Mouse (Mus musculus) Patski (cell line): Measurements from ENCODE around the gene A4galt. TPM values are rescaled to one million over a fixed set of nuclear protein-coding genes. Genes with fewer than 3 reads are reported as not detected.

Experiments used
- ATAC-seq: fragments of 100-300 bp; one replicate; pipeline ENCODE4 v1.8.0; 2021
- CTCF ChIA-PET: fragments of 350-600 bp; sonication (Branson Sonifier 250); formaldehyde crosslinking; loops from one replicate; lab custom pipeline; 2022; ENCODE audit warnings: inconsistent platforms; lab: Charles Lee
- POLR2A ChIA-PET: fragments of 350-600 bp; sonication (Branson Sonifier 250); formaldehyde crosslinking; loops from one replicate; lab custom pipeline; 2022; ENCODE audit warnings: antibody characterized with exemption, inconsistent platforms; lab: Charles Lee
- DNase-seq: peaks from one replicate; pipeline ENCODE4 v3.0.0-alpha.2; 2011; ENCODE audit warnings: low read depth, low spot score
- H3K27me3 ChIP-seq: fragments of 371-371 bp; one replicate; pipeline ENCODE4 v1.5.1; 2021
- CTCF ChIP-seq: fragments of 100-300 bp; IDR thresholded peaks from one replicate; pipeline ENCODE4 v1.5.1; 2021
- in situ Hi-C: fragments of 300-500 bp; cut with MboI; formaldehyde crosslinking; loops from 3 replicates; pipeline ENCODE4 v1.11.1; 2018; ENCODE audit warnings: low pct_unique_long_range_greater_than_20kb, mixed read lengths
- polyA plus RNA-seq: library from polyadenylated mRNA; unstranded; gene quantifications from one replicate; pipeline ENCODE4 v1.2.3, GENCODE M21; 2021

A4galt gene
- polyA plus RNA-seq, 1 experiment from 2014 or later: 0.46 TPM

GRCm38 (mm10) chr15:83244371-83244770, 7.2 kb downstream of the A4galt start:
- CTCF ChIA-PET: no interaction called here
- POLR2A ChIA-PET: no interaction called here
- ATAC-seq (no peak), DNase-seq (no peak)
- in situ Hi-C loops: no loop called here
- no peaks in the 10 kb centered on the region for H3K27me3 ChIP-seq
- no peak for TF ChIP-seq CTCF

DNA sequence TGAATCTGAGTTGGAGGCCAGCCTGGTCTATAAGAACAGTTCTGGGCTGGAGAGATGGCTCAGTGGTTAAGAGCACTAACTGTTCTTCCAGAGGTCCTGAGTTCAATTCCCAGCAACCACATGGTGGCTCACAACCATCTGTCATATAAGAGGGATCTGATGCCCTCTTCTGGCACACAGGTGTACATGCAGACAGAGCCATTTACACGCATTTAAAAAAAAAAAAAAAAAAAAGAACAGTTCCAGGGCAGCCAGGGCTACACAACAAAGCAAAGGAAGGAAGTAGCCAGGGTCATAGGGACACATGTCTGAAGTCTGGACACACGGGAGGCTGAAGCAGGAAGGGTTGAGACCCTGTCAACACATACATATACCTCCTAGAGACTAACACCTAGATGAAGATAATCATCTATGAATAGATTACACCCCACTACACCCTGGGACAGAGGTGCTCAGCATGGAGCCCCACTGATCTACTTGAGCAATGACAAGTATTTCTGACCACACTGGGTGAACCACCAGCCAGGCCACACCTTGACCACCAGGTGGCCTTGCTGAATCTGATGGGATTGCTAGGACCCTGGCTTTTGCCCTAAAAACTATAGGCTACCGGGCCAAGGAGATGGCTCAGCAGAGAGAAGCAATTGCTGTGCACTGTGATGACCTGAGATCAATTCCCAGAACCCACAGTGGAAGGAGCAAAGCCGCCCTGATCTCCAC, 9.5 kb downstream of the A4galt start:
- CTCF ChIA-PET: no interaction called here
- H3K27me3 ChIP-seq: no peaks in the 10 kb centered on the region
- POLR2A ChIA-PET: interaction anchor here (1.6 kb wide), 1 partner anchor 9 kb away, joined by 3 read pairs; no protein-coding TSS in a partner anchor
- no peak for ATAC-seq
- in situ Hi-C loops: no loop called here
- no peak for TF ChIP-seq CTCF
- DNase-seq: no peak

DNA sequence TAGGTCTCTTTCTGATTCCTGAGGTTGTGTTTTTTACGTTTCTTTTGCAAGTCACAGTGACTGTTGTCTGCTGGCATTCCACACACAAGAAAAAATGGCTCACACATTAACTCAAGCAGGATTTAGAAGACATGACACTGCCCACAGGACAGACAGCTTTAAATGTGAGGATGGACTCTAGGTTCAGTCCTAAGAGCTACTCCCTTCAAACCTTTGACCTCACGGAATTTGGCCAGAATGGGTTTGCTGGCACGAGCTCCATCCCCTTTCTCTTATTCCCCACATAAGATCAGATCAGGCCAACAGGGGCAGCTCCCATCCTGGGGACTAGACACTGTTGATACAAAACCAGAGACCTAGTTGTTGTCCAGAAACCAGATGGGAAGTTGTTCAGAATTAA, 10.1 kb downstream of the A4galt start:
- in situ Hi-C loops: no loop called here
- H3K27me3 ChIP-seq: no peaks in the 10 kb centered on the region
- POLR2A ChIA-PET: no interaction called here
- DNase-seq (no peak), ATAC-seq (no peak)
- CTCF ChIA-PET: no interaction called here
- TF ChIP-seq CTCF: no peak

GRCm38 (mm10) chr15:83237460-83238243, 13.9 kb downstream of the A4galt start:
- ChIA-PET POLR2A (no interaction called here), CTCF (interaction anchor here (1.4 kb wide), 1 partner anchor 9 kb away, joined by 3 read pairs; no protein-coding TSS in a partner anchor)
- no peak for DNase-seq
- TF ChIP-seq CTCF: no peak
- no peak for ATAC-seq
- no peaks in the 10 kb centered on the region for H3K27me3 ChIP-seq
- in situ Hi-C loops: no loop called here

- no peaks in the 10 kb centered on the region for H3K27me3 ChIP-seq
- TF ChIP-seq CTCF: no peak
Observed at GRCm38 (mm10) chr15:83236824-83237223, 14.8 kb downstream of the A4galt start.

GRCm38 (mm10) chr15:83233219-83233992, 18.2 kb downstream of the A4galt start:
- H3K27me3 ChIP-seq: no peaks in the 10 kb centered on the region
- DNase-seq: no peak
- ChIA-PET POLR2A (interaction anchor here (0.8 to 1.0 kb wide), 2 partner anchors 9 kb away, joined by 3 to 4 read pairs; no protein-coding TSS in a partner anchor), CTCF (interaction anchor here (1.6 kb wide), 1 partner anchor 15 kb away, joined by 4 read pairs; no protein-coding TSS in a partner anchor)
- no peak for ATAC-seq
- TF ChIP-seq CTCF: no peak
- in situ Hi-C loops: no loop called here

More at GRCm38 (mm10) chr15:83236824-83237223, 14.8 kb downstream of the A4galt start:
- CTCF ChIA-PET: no interaction called here
- POLR2A ChIA-PET: no interaction called here
- in situ Hi-C loops: no loop called here
- DNase-seq (no peak), ATAC-seq (no peak)

DNA sequence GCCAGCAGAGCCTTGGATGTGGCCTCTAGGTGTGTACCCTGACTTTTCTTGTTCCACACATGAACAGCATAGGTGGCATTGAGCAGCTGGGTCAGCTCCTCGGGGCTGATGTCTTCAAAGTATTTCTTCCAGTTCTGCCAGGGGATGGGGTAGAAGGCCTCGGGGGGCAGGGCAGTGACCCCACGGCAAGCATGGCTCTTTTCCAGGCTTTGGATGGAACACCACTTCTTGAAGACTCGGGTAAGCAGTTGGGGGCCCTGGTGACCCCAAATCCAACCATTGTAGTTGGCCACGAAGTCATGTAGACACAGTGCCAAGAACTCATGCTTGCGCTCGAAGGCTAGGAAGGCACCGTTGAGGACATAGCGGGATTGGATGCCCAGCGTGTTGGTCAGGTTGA, 24.0 kb downstream of the A4galt start:
- no peak for TF ChIP-seq CTCF
- in situ Hi-C loops: no loop called here
- ChIA-PET CTCF (no interaction called here), POLR2A (no interaction called here)
- H3K27me3 ChIP-seq: no peaks in the 10 kb centered on the region
- ATAC-seq (no peak), DNase-seq (no peak)

GRCm38 (mm10) chr15:83226871-83227270, 24.7 kb downstream of the A4galt start:
- CTCF ChIA-PET: no interaction called here
- no peak for TF ChIP-seq CTCF
- H3K27me3 ChIP-seq: no peaks in the 10 kb centered on the region
- in situ Hi-C loops: no loop called here
- ATAC-seq: no peak
- DNase-seq: no peak
- POLR2A ChIA-PET: no interaction called here

DNA sequence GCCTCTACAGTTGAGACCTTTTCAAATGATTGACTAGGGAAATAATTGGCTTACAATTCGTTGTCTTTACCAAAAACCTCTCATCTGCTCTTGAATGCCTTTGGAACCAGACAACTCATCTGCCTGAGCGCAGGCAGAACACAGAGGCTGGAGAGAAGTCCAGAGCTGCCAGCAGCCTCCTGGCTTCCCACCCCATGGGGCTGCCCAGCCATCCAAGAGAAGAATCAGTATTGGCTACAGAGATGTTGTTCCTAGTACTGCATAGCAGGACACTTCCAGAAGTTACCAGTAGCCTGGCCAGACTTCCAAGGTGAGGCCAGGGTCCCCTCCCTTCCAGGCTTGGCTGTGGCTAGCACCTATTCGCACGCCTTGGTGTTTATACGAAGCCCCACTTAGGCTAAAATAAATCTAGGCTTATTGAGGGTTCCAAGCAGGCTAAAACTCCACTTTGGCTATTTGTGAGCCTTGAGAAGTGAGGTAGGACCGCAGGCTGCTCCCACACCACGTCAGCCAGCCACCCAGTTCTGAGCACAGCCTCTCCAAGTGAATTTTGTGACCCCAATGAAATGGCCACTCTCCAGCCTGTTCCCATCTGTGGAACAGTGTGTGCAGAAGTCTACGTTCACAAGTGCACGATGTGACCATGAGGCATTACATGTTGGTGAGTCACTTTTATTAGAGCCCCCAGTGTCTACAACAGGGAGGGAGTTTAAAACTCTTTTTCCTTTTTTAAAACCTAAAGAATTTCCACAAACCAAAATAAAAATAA, 25.3 kb downstream of the A4galt start:
- TF ChIP-seq CTCF: no peak
- CTCF ChIA-PET: interaction anchor here (1.3 kb wide), 1 partner anchor 16 kb away, joined by 4 read pairs; no protein-coding TSS in a partner anchor
- POLR2A ChIA-PET: no interaction called here
- ATAC-seq (no peak), DNase-seq (no peak)
- in situ Hi-C loops: no loop called here
- H3K27me3 ChIP-seq: no peaks in the 10 kb centered on the region
